Comparison of ENCODE assay signal across 8 mouse cellular contexts in the genomic region with DNA sequence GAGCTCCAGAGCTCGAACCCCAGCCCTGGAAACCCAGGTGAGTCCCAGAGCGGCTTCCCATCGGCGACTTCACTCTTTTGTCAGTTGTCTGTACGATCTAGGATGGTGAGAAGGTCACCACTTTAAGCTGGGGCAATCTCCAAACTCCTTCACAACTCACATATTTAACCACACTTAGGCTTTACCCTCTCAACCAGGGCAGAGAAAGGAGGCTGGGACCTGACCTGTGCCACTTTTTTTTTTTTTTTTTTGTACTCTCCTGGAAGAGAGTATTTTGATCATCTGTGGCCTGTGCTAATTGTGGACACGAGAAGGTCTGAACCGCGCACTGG. TPM values are rescaled to one million over a fixed set of nuclear protein-coding genes. Genes with fewer than 3 reads are reported as not detected.
DNase-seq lines count a peak whose midpoint lies in the region; ATAC-seq and TF ChIP-seq lines count a peak whose summit lies in the region.

No protein-coding gene starts in this region.

- H3K4me2 ChIP-seq in embryonic facial prominence, embryonic 11.5 days (ENCODE audit: low read depth, low read length) = peak overlapping the region; percentile 10; the same call in 1 of the 2 replicates
- peak overlapping the region; percentile 46 for H3K4me2 ChIP-seq in intestine, embryonic 15.5 days (replicated peaks)
- peak overlapping the region; percentile 51 for H3K4me2 ChIP-seq in midbrain, postnatal 0 days (ENCODE audit: low read depth, low read length, poor library complexity, severe bottlenecking)

- H3K27ac ChIP-seq in layer of hippocampus, adult 2 months = peak overlapping the region; percentile 84
- H3K27ac ChIP-seq in embryonic facial prominence, embryonic 11.5 days (replicated peaks; ENCODE audit: low read depth, low read length) = no peak overlapping the region; the same call in 1 of the 2 replicates
- H3K27ac ChIP-seq in intestine, embryonic 15.5 days = peak overlapping the region; percentile 60; the same call in 1 of the 2 replicates
- peak overlapping the region; percentile 59; the same call in 1 of the 2 replicates for H3K27ac ChIP-seq in midbrain, postnatal 0 days (ENCODE audit: low read depth, low read length)

- no peaks in the 10 kb centered on the region for H3K36me3 ChIP-seq in embryonic facial prominence, embryonic 11.5 days (replicated peaks; ENCODE audit: control insufficient read depth, insufficient read depth, low read depth, low read length)
- H3K36me3 ChIP-seq in intestine, embryonic 15.5 days = no peaks in the 10 kb centered on the region
- H3K36me3 ChIP-seq in midbrain, postnatal 0 days (ENCODE audit: insufficient read depth, low read length) = no peaks in the 10 kb centered on the region

- no peak for DNase-seq in layer of hippocampus, adult 2 months (ENCODE audit: low spot score in 2 of 2)
- DNase-seq in layer of hippocampus, adult 9-11 months = no peak
- no peak for DNase-seq in embryonic facial prominence, embryonic 11.5 days (ENCODE audit: low spot score)
- DNase-seq in midbrain, postnatal 0 days (ENCODE audit: low spot score) = no peak
- no peak for DNase-seq in adrenal gland, adult (ENCODE audit: inconsistent age in 2 of 2, low spot score in 1 of 2)
- DNase-seq in ovary, adult 18-20 months (ENCODE audit: low spot score) = no peak
- no peak for DNase-seq in kidney, adult 9 months

- H3K9ac ChIP-seq in embryonic facial prominence, embryonic 11.5 days (replicated peaks; ENCODE audit: low read length) = peak overlapping the region; percentile 64
- peak overlapping the region; percentile 47 for H3K9ac ChIP-seq in intestine, embryonic 15.5 days
- H3K9ac ChIP-seq in midbrain, postnatal 0 days (replicated peaks; ENCODE audit: low read length, poor library complexity, severe bottlenecking) = peak overlapping the region; percentile 44; the same call in 1 of the 2 replicates

- H3K4me1 ChIP-seq in embryonic facial prominence, embryonic 11.5 days (ENCODE audit: control insufficient read depth, insufficient read depth, low read length) = no peaks in the 10 kb centered on the region
- H3K4me1 ChIP-seq in intestine, embryonic 15.5 days (replicated peaks) = no peaks in the 10 kb centered on the region
- H3K4me1 ChIP-seq in midbrain, postnatal 0 days (ENCODE audit: insufficient read depth, low read length) = no peaks in the 10 kb centered on the region

- peak overlapping the region; percentile 66 for H3K4me3 ChIP-seq in layer of hippocampus, adult 2 months
- H3K4me3 ChIP-seq in embryonic facial prominence, embryonic 11.5 days (ENCODE audit: low read depth, low read length) = peak overlapping the region; percentile 48
- peak overlapping the region; percentile 44 for H3K4me3 ChIP-seq in intestine, embryonic 15.5 days (replicated peaks)
- H3K4me3 ChIP-seq in midbrain, postnatal 0 days (ENCODE audit: low read depth, low read length) = peak overlapping the region; percentile 52

- H3K9me3 ChIP-seq in embryonic facial prominence, embryonic 11.5 days (replicated peaks; ENCODE audit: control insufficient read depth, low read length) = no peaks in the 10 kb centered on the region
- H3K9me3 ChIP-seq in intestine, embryonic 15.5 days = no peaks in the 10 kb centered on the region
- H3K9me3 ChIP-seq in midbrain, postnatal 0 days (ENCODE audit: low read length) = no peaks in the 10 kb centered on the region

- ATAC-seq in embryonic facial prominence, embryonic 11.5 days (replicated peaks; ENCODE audit: insufficient number of reproducible peaks, low FRiP score, low TSS enrichment, low read depth) = no peak; the same call in 1 of the 2 replicates
- ATAC-seq in intestine, embryonic 15.5 days = peak; percentile 60; the same call in 1 of the 2 replicates
- no peak; the same call in 1 of the 2 replicates for ATAC-seq in midbrain, postnatal 0 days (ENCODE audit: low FRiP score)

- 14% methylated on average over 8 of the region's 8 CpGs for WGBS in embryonic facial prominence, embryonic 11.5 days
- 16% methylated on average over 8 of the region's 8 CpGs for WGBS in intestine, embryonic 15.5 days
- 16% methylated on average over 8 of the region's 8 CpGs for WGBS in midbrain, postnatal 0 days

- H3K27me3 ChIP-seq in embryonic facial prominence, embryonic 11.5 days (ENCODE audit: control insufficient read depth, insufficient read depth, low read length) = no peaks in the 10 kb centered on the region
- no peaks in the 10 kb centered on the region for H3K27me3 ChIP-seq in intestine, embryonic 15.5 days (replicated peaks)
- no peaks in the 10 kb centered on the region for H3K27me3 ChIP-seq in midbrain, postnatal 0 days (ENCODE audit: insufficient read depth, low read length)

- no peak for TF ChIP-seq CTCF in layer of hippocampus, adult 2 months (conservative IDR thresholded peaks at IDR 0.05)
- no peak for TF ChIP-seq CTCF in midbrain, postnatal 0 days (IDR thresholded peaks at IDR 0.05)

RNA-seq across cellular contexts. Expression of a gene that starts 0.2 kb away (rescaled TPM):
- total RNA-seq in layer of hippocampus, adult 2 months (2021) = 1 to 10 TPM; 7.2 to 7.5 TPM
- polyA plus RNA-seq in embryonic facial prominence, embryonic 11.5 days (2014; fragmentation: Nextera tagmentation; extraction: Ambion mirVana) = 30.0 and 31.7 TPM in 2 replicates
- 20.5 and 21.2 TPM in 2 replicates for polyA plus RNA-seq in intestine, embryonic 15.5 days (2015; fragmentation: Nextera tagmentation; extraction: Ambion mirVana)
- total RNA-seq in midbrain, postnatal 0 days (2014; rRNA removed) = 10.0 and 12.2 TPM in 2 replicates
- polyA plus RNA-seq in midbrain, postnatal 0 days (2015; fragmentation: Nextera tagmentation; extraction: Ambion mirVana) = 6.8 and 7.0 TPM in 2 replicates

RNA-seq across cellular contexts. Expression of a gene that starts 11.8 kb away (rescaled TPM):
- 100 to 1,000 TPM; 284 to 324 TPM for total RNA-seq in layer of hippocampus, adult 2 months (2021)
- polyA plus RNA-seq in embryonic facial prominence, embryonic 11.5 days (2014; fragmentation: Nextera tagmentation; extraction: Ambion mirVana) = 312 and 369 TPM in 2 replicates
- polyA plus RNA-seq in intestine, embryonic 15.5 days (2015; fragmentation: Nextera tagmentation; extraction: Ambion mirVana) = 527 and 534 TPM in 2 replicates
- total RNA-seq in midbrain, postnatal 0 days (2014; rRNA removed) = 205 and 219 TPM in 2 replicates
- polyA plus RNA-seq in midbrain, postnatal 0 days (2015; fragmentation: Nextera tagmentation; extraction: Ambion mirVana) = 481 and 513 TPM in 2 replicates

RNA-seq across cellular contexts. Expression of a gene that starts 15.6 kb away (rescaled TPM):
- 10 to 100 TPM; 14.7 to 14.8 TPM for total RNA-seq in layer of hippocampus, adult 2 months (2021)
- 60.2 and 68.9 TPM in 2 replicates for polyA plus RNA-seq in embryonic facial prominence, embryonic 11.5 days (2014; fragmentation: Nextera tagmentation; extraction: Ambion mirVana)
- polyA plus RNA-seq in intestine, embryonic 15.5 days (2015; fragmentation: Nextera tagmentation; extraction: Ambion mirVana) = 78.8 and 81.5 TPM in 2 replicates
- total RNA-seq in midbrain, postnatal 0 days (2014; rRNA removed) = 16.5 and 23.6 TPM in 2 replicates
- 14.5 and 14.8 TPM in 2 replicates for polyA plus RNA-seq in midbrain, postnatal 0 days (2015; fragmentation: Nextera tagmentation; extraction: Ambion mirVana)
